Mouse (Mus musculus) liver, adult 2 months (tissue): ENCODE measurements around the gene Sdc1.

Experiments
- CTCF ChIP-seq: fragments of 200-500 bp; IDR thresholded peaks from 2 replicates; pipeline ENCODE4 v1.5.1; 2011; ENCODE audit warnings: low read depth, low read length, control low read depth
- POLR2A ChIP-seq: fragments of 200-500 bp; IDR thresholded peaks from 2 replicates; pipeline ENCODE4 v1.6.1; 2011; ENCODE audit warnings: low read length, control low read depth; ENCODE audit not compliant: insufficient read depth; ENCODE audit errors: extremely low read depth

- no peak for TF ChIP-seq CTCF
- TF ChIP-seq POLR2A: no peak
These were observed 40.3 kb downstream of the Sdc1 start for GRCm38 (mm10) chr12:8811441-8811871.
